Mouse (Mus musculus): ENCODE data around the gene Vav3.

Vav3 gene

DNA sequence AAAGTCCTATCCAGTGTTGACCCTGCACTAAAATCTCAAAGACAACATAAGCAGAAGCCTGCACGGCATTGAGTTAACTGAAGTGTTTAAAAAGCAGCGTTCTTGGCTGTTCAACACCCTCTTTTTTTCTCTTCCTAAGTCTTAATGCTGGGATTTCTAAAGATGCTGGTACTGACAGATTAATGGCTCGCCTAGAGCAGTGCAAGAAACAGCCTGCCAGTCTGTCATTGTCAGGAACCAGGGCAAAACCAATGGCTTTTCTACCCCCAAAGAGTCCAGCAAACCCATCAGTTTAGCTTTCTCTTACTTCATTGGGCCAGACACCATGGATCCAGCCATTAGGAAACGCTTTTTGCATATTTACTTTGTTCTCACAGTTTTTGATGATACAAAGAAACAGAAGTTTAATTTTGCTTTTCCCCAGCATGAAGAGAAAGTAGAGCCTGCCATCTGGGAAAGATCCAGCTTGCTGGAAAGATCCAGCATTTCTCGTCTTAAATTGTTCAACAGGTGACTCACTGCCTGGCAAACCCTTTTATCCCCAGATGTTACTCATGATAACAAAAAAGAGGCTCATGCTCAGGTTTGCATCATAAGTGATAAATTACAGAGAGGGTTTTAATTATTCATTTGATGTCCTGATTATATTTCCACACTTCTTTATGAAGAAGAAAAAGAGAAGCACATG, 343.3 kb downstream of the Vav3 start:
- in situ Hi-C loops (cut with MboI): no loop called here

GRCm38 (mm10) chr3:109690566-109690965, 350.1 kb downstream of the Vav3 start:
- in situ Hi-C loops (cut with MboI): no loop called here

GRCm38 (mm10) chr3:109692613-109693012, 352.2 kb downstream of the Vav3 start:
- in situ Hi-C loops (cut with MboI): no loop called here

- in situ Hi-C loops (cut with MboI): no loop called here
Observed at GRCm38 (mm10) chr3:109701301-109701700, 360.8 kb downstream of the Vav3 start.

GRCm38 (mm10) chr3:109707786-109708460, 367.5 kb downstream of the Vav3 start:
- in situ Hi-C loops (cut with MboI): no loop called here

GRCm38 (mm10) chr3:109711751-109712150, 371.3 kb downstream of the Vav3 start:
- in situ Hi-C loops (cut with MboI): no loop called here

DNA sequence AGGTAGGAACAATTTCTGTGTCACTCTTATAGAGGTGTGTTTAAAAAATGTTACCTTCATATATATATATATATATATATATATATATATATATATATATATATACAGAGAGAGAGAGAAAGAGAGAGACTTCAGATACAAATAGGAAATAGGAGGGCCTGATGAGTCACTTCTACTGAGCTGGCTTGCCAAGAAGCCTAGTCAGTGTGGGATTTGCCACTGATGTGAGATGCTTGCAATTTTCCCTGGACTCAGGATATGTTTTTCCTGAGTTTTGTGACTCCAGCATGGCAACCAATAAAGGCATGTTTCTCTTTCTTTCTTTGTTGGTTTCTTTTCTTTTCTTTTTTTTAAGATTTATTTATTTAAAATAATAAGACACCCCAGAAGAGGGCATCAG, 374.0 kb downstream of the Vav3 start:
- in situ Hi-C loops (cut with MboI): no loop called here

- in situ Hi-C loops (cut with MboI): no loop called here
Observed at GRCm38 (mm10) chr3:109721753-109722152, 381.3 kb downstream of the Vav3 start.

DNA sequence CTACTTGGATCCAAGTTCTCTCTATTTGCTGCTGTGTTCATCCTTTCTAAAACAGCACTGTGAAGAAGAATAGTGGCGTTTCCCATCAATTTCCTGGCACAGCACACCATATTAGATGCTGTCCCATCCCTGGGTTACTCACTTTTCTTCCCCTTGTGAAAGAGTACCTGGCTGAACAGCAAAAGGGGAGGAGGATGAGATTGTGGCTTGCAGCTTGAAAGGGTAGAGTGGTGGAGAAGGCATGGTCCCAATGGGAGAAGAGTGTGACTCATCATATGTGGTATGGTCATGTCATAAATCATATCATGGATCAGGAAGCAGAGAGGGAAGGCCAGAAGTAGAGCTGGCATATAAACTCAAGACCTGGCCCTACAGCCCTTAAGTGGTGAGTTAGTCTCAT, 386.3 kb downstream of the Vav3 start:
- in situ Hi-C loops (cut with MboI): no loop called here

DNA sequence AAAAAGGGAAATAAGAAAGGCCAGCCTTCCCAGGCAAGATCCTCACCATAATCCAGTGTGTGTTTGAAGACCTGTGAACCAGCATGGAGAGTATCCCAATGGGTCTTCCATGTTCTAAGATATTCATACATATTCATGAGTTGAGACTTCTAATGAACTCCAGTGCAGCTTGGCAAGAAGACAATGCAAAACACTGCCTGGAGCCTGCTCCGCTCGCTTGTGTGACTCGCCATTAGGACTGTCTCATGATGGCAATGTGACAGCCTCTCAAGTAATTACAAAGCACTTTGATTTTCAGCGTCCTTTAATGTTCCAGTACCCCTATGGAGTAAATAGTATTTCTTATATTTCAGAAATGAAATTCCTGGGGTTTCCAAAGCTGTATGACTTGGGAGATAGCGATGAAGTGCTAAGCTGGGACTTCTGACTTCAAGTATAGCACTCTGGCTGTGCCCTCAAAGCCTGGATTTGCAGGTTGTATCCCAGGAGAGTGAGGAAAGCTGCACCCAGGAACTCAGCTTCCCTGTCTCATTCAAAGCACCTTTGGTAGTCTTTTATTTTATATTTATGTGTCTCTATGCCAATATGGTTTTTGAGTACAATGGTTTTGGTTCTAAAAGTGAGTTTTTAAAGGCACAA, 391.3 kb downstream of the Vav3 start:
- in situ Hi-C loops (cut with MboI): no loop called here

GRCm38 (mm10) chr3:109732327-109733182, 392.1 kb downstream of the Vav3 start:
- in situ Hi-C loops (cut with MboI): no loop called here

All from mature B cell (primary cell).